Mouse (Mus musculus) large intestine, adult 2 months (tissue): ENCODE data around the gene Slc38a5. TPM values are rescaled to one million over a fixed set of nuclear protein-coding genes. Genes with fewer than 3 reads are reported as not detected.

Experiments used
- DNase-seq: peaks from one replicate; pipeline ENCODE4 v3.0.0-alpha.2; 2012; ENCODE audit warnings: low read depth, low spot score
- WGBS: fragments of 180-500 bp; shearing (Covaris S2); methylation state at CpG from one replicate; pipeline ENCODE4 v1.1.7; 2018; 5-methylcytosine and 5-hydroxymethylcytosine counted together
- polyA plus RNA-seq: library from polyadenylated mRNA; depleted of rRNA; stranded (reverse); fragments of >200 nt; gene quantifications from 2 replicates; pipeline ENCODE4 v1.2.3, GENCODE M21; 2012; rRNA removed

Slc38a5 gene
- polyA plus RNA-seq: 0.38 and 0.52 TPM in 2 replicates

DNA sequence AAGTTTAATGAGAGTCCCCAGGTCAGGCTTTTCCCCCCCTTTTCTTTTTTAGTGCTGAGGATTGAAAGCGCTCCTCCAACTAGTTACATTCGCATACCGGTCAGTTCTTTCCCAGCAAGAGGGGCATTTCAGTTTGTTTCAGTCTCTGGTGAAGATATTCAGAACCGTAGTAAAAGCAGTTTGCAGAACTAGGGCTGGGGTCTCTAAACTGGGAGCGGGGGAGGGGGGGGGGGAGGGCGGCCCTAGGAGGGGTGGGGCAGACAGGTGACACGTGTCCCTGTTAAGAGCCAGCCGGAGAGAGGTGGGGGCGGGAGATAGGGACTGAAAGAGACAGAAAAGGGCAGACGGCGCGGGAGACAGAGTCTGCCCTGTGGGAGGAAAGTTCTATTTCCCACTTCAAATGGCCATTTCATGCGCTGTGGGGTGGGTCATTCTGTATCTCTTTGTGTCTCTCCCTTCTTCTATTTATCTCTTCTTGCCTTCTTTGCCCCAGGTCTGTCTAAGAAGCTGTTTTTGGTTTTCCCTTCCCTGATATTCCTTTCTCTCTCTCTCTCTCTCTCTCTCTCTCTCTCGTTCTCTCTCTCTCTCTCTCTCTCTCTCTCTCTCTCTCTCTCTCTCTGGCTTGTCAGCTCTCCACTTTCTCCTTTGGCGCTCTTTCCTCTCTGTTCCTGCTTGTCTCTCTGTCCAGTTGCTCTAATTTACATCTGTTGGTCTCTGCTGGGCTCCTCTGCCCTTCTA lies at the start of gene Slc38a5:
Gene Slc38a5 (plus strand): TSS at position 51 of the 738 bp plus-strand sequence.
- 14% methylated on average over 13 of the region's 15 CpGs for whole genome bisulfite sequencing
- no peak for DNase-seq

DNA sequence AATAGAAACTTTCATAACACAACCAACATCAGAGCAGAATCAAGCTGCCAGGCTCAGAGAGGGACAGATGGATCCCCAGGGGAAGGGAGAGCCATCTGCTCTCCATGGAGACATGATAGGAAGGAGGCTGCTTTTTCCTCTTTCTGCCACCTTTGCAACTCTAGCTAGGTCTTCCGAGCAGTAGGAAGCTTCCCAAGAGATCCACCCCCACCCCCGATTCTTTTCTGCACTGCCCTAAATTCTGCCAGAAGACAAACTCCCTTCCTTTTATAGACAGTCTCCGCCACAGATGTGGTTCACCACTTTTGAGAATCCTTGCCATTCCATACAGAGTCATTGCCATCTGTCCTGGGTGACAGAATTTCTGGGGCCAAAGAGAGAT lies 48.6 kb upstream of the Slc38a5 start:
- no peak for DNase-seq
- WGBS: 66% methylated on average over 3 of the region's 3 CpGs

DNA sequence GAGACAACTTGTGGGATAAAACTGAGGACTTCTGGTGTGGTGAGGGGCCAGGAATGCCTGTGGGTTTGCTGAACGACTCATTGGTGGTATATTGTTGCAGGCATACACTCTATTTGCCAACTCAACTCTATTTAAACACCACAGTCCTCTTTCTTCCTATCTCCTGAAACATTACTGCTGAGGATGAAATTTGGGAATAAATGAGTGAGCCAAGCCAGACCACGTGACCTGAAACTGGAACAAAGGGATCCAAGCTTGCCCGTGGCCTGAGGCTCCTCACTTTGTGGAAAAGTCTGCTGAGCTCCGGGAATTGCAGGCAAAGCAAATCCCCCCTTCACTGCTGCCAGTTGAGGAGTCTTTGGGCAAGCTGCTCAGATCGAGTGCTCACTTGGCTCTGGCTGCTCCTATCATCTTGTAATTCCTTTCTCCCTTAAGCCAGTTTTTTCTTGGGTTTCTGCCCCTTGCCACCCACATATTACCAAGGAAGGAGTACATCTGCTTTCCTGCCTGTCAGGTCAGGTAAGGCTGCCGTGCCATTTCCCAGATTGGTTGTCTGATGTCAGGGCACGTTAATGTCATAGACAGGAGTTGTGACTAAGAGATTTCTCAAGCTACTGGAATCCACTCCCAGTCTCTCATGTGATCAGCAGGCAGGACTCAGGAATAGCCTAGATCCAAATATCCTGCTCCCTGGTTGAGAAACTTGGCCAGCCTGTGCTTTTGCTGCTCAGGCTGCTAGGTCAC lies 48.1 kb upstream of the Slc38a5 start:
- no peak for DNase-seq
- 51% methylated on average over 7 of the region's 7 CpGs for WGBS

DNA sequence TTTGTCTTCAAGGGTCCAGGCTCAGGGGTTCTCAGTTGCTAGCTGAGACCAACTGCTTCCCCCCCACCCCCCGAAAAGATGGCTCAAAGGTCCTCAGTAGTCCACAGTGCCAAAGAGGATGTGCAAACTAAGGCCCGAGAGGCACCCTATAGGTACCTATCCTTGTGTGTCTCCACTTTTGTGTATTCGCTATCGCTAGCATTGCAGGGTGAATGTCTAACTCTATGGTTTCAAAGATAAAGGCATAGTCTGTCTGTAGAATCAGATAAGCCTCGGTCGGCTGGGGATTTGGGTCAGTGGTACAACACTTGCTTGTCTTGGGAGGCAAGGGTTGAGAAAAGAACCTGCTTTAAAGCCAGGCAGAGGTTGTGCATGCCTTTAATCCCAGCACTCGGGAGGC lies 47.5 kb upstream of the Slc38a5 start:
- no peak for DNase-seq
- WGBS: 89% methylated on average over 7 of the region's 7 CpGs

DNA sequence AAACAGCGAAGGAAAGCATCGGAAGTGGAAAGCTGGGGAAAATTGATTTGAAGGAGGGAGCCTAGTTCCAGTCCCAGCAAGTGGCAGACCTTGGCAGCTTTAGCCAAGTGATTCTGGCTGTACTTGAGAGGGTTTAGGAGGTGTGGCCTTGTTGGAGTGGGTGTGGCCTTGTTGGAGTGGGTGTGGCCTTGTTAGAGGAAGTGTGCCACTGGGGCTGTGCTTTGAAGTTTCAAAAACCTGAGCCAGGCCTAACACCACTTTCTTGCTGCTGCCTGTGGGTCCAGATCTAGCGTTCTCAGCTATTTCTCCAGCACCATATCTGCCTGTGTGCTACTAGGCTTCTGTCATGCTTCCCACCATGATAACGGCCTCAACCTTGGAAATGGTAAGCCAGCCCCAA lies 40.7 kb upstream of the Slc38a5 start:
- no peak for DNase-seq

DNA sequence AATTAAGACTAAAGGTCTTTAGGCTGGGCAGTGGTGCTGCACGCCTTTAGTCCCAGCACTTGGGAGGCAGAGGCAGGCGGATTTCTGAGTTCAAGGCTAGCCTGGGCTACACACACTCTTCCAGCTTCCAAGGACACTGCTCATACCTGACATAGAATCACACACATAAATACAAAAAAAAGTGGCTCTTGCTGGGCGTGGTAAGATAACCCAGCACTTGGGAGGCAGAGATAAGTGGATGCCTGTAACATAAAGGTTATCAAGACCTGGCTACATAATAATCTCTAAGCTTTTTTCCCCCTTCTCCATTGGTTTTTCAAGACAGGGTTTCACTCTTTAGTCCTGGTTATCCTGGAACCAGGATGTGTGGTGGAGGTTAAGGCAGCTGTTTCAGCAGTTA lies 37.3 kb upstream of the Slc38a5 start:
- WGBS: 78% methylated on average over 3 of the region's 3 CpGs
- no peak for DNase-seq

More for the DNA sequence above, 40.7 kb upstream of the Slc38a5 start:
- WGBS: 85% methylated on average over 4 of the region's 4 CpGs

DNA sequence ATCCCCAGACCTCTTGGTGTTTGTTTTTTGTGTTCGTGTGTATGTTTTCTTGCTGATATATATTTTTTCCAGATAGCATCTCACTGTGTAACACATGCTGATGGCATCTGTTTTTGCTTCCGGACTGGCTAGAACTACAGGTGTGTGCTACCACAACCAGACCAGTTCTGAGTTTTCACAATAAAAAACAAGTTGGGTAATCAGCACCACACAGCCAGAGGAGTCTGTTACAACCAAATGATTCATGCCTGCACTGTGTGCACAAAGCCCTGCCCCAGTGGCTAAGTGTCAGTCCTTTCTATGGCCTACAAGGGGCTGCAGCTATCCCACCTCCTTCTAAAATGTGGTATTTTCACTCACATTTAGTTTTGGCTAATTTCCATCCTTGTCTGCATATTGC lies 34.2 kb upstream of the Slc38a5 start:
- no peak for DNase-seq
- 74% methylated on average over 2 of the region's 2 CpGs for WGBS

DNA sequence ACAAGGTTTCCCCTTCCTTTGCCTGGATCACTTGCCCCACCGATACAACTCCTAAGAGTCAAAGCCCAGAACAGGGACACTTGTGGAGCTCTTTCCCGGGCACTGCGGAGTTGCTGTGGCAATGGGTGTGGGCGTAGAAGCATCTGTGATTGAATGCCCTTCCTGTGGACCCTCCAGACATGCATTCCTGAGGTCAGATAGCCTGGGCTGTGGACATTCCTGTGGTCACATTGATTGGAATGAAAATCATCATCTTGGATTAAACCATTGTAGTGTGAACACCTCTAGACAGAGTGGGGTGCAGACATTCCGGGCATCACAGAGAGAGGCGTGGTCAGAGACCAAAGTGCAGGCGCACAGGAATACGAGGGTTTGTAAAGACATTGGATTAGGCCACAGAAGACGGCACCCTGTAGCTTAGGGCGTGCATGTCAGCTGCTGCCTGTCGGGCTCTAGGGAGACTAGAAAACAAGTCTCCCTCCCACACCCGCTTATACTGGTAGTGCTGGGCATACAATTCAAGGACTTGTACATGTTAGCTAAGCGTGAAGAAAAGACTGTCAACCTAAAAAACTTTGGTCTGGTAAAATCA lies 32.0 kb upstream of the Slc38a5 start:
- no peak for DNase-seq
- 67% methylated on average over 13 of the region's 13 CpGs for WGBS

DNA sequence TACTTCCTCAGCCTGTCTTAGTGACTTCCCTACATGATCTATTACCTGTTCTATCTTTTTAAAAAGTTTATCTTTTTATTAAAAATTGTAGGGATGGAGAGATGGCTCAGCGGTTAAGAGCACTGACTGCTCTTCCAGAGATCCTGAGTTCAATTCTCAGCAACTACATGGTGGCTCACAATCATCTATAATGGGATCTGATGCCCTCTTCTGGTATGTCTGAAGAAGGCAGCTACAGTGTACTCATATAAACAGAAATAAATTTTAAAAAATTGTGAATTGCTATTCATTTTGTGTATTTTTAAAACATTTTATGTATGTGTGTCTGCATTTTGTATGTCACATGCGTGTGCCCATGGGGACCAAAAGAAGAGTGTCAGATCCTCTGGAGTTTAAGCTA lies 23.3 kb upstream of the Slc38a5 start:
- WGBS: 69% methylated on average over 2 of the region's 2 CpGs
- no peak for DNase-seq

DNA sequence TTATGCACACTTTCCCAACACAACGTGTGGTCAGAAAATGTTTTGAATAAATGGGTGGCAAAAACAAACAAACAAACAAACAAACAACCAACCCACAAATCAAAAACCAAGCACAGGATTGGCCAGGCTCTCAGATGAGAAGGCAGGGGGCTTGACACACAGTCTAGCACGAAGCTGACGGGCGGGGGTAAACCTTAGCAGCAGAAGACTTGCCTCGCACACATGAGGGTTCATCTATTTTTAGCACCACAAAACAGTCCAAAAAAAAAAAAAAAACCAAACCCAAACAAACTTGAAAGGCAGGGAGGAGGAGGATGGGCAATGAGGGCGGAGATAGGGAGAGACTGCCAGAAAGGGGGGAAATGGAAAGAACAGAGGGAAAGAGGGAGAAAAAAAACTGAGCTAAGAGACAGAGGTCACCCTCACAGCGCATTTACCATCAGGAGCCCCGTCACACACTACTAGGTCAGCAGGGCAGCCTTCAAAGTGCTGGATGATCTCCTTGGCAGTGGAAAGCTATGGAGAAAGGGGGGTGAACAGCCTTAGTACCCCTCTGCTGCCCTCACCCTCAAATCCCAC lies 22.3 kb upstream of the Slc38a5 start:
- DNase-seq: no peak
- 77% methylated on average over 8 of the region's 8 CpGs for WGBS

DNA sequence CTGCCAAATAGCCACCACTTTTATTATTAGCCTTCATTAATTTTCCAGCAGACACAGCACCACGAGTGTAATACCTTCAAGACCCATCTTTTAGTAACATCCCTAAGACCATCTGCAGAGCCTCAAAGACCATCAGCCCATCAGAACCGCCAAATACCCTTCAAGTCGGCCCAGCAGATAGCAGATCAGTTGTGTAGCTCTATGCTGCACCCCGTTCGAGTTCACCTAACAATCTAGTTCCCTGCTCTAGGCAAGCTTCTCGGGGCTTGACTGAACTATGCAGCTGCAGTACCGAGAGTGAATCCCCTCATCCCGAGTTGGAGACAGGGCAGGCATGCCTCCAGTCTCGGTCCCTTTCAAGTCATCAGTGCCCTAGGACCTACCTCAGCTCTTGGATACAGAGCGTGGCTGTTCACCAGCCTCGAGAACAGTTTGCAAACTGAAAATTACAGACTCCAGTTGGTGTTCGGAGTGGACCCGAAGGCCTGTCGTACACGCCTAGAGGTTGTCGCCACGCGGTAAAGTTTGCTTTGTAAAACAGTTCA lies 19.1 kb upstream of the Slc38a5 start:
- 18% methylated on average over 18 of the region's 18 CpGs for WGBS
- DNase-seq: no peak

DNA sequence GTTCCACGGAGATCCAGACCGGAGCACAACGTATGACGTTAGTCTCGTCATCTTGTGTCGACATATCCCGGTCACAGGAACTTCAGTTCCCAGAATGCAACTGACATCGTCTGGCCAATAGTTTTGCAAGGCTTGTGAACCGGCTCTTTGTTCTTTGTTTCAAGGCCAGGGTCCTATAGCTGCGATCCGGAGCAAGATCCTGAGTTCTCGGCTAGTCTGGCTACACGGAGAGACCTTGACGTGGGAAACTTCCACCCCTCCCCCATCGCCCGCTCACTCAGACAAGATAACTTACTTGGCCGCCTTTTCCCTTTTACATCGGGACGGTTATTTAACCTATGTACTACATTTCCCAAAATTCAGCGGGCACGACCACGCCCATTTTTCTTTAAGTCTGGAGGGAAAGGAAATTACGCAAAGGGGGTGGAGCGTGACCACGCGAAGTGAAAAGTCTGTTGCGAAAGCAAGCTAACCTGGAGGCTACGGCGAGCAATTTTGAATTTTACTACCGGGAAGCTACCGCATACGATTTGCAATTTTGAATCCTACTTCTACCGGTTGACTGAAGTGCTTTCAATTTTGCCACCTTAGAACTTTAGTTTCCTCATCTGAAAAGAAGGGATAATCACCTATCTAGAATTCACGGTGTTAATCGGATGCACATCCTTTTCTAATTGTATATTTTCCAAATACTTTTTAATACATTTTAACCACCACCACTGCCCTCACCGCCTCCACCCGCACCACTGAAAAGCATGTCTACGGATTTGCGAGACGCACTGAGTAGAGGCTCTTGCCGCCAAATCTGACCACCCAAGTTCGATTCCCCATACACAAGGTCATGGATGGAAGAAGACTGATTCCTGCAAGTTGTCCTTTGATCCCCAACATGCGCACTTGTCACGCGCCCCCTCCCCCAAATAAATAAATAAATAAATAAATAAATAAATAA lies 18.3 kb upstream of the Slc38a5 start, which contains the start of gene Ftsj1:
Gene Ftsj1 (minus strand): TSS at position 73 of the 952 bp plus-strand sequence.
- DNase-seq: peak; percentile 62
- WGBS: 16% methylated on average over 45 of the region's 45 CpGs

DNA sequence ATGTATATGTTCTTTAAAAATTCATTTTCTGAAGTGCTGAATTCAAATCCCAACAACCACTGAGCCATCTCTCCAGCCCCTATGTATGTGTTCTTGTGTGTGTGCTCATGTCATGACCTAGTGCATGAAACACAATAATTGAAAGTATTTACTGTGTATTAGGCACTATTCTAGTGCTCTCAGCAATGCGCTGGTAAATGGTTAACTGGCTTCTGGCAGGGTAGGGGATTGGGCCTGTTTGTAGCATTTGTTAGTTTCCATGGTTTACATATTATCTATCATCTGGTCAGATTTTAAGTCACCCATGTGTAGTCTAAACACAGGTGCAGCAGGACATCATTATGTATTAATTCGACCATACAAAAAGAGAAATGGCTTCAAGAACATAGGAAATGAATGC lies 17.2 kb upstream of the Slc38a5 start:
- DNase-seq: no peak
- WGBS: 78% methylated on average over 2 of the region's 2 CpGs

DNA sequence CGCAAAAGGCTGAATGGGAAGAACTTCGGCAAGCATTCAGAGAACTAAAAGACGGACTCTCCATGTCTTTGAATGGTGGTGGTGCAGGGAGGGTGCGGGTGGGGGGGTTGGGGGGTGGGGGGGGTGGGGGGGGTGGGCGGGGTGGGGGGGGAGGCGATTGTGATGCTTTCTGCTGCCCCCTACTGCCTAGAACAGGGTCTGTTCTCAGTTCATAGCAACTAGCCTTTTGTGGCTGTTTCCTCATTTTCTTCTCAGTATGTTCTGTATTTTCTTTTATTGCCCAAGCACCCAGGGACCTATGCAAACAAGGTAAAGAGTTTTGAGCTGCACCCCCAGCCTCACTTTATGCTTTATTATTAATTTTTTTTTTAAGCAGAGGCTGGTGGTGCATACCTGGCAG lies 15.1 kb upstream of the Slc38a5 start:
- no peak for DNase-seq
- 29% methylated on average over 6 of the region's 6 CpGs for WGBS

DNA sequence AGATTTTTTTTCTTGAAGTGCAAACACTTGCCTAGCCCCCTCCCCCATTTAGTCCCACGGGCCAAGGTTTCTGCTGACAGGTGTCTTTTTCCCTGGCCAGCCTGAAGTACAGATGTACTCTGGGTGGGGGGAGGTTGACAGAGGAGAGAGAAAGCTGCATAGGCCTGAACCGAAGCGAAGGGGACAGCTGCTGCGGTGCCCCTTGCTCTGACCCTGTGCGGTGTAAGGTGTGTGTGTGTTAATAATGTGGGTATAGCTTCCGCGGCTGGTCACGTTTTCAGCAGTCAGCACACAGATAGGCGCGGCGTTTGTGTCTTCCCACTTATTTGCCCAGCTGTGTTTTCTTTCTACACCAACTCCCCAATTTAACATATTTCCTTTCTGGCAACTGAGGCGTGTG lies 11.5 kb upstream of the Slc38a5 start:
- WGBS: 61% methylated on average over 12 of the region's 12 CpGs
- no peak for DNase-seq

DNA sequence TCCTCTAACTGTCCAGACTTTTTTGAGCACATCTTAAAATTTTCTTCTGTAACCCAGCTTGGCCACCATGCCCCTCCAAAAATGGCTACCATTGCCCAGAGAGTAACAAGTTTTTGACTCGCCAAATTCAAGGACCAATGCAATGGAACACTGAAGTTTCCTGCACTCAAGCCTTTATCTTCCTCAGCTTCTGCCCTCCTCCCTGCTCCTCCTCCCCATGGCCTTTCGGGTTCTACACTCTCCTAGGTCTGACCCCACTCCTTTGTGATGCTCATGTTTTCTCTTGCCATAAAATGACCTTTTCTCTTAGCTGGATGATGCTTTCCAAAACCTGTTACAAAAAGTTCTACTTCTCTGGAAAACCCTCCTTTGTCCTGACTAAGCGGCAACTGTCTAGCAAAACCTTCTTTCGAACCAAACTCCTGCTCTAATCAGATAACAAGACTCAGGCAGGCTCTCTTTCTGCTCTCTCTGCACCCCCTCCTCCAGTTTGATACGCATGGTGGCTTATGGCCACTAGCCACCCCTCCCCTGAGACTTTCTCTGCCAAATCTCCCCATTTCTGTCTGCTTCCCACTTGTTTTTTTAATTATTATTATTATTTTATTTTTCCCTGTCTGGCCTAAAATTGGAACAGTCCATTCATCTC lies 7.7 kb upstream of the Slc38a5 start:
- 87% methylated on average over 5 of the region's 5 CpGs for WGBS
- DNase-seq: no peak

DNA sequence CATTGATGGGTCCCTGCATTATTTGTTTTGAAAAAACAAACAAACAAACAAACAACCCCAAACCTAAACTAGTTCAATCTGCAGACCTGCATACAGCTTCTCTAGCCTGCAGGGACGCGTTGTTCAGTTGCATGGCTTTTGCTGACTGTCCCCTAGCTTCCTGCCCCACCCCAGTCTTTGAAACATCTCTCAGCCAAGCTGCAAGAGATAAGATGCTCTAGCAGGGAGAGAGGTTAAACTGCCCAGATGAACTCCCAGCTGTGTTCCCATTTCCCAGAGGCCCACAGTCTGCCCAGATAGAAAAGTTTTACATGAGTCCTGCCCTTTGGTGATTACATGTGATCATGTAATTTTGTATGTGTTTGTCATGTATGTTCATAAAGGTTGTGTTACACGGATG lies 6.7 kb upstream of the Slc38a5 start:
- WGBS: 73% methylated on average over 3 of the region's 3 CpGs
- DNase-seq: no peak

DNA sequence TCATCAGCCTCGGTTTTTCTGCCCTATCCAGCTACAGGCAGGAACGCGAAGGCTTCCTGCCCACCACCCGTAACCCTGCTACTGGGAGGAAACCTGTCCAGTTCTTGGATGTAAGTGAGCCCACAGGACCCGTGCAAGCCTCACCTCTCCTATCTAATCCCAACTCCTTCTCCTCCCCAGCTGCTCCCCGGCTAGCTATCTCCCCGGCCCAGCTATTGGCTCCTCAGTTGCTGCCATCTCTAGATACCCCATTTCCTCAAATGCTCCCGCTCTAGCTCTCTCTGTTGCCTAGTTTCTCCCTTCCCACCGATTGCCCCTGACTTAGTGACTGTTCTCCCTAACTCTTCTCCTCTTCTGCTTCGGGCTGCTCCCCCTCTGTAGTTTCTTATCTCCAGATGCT lies 1.1 kb downstream of the Slc38a5 start:
- 37% methylated on average over 10 of the region's 10 CpGs for WGBS

DNA sequence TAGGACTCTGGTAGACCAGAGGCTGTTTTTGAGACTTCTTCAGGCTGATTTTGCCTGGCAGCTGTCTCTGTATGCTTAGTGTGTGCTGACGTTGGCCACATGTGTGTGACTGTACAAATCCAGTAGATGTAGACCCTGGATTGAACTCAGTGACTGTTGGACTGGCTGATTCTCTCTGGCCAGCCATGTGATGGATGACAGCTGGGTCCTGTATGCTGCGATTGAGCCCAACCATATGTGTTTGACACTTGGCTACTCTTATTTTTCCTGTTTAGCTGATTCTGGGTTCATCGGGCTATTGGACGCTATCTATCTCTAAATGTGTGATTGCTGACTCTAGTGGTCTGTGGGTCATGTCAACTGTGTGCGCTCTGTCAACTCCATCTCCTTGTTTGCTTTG lies 3.1 kb downstream of the Slc38a5 start:
- 83% methylated on average over 5 of the region's 5 CpGs for WGBS
- DNase-seq: no peak

More for the DNA sequence above, 1.1 kb downstream of the Slc38a5 start:
- DNase-seq: no peak
